Mouse (Mus musculus): ENCODE results near the gene G3bp1. TPM values are rescaled to one million over a fixed set of nuclear protein-coding genes. Genes with fewer than 3 reads are reported as not detected.
A peak's percentile ranks its signal among the peaks of the same experiment; 100 is the strongest.

Gene G3bp1
- polyA plus RNA-seq, 1 experiment: 79.1 TPM

GRCm38 (mm10) chr11:55473219-55473618, 3.7 kb downstream of the G3bp1 start:
- Histone ChIP-seq H3K4me1 (ENCODE audit: control insufficient read depth, insufficient read depth, low read length) (peaks cover 7% of the 10 kb centered on the region; the same call in 1 of the 2 replicates), H3K27ac (ENCODE audit: insufficient read depth, low read length) (no peak overlapping the region), H3K4me3 (ENCODE audit: insufficient read depth, low read length) (no peak overlapping the region)
- TF ChIP-seq POLR2A (IDR thresholded peaks at IDR 0.05; ENCODE audit: low read depth, low read length): no peak

- no peak for TF ChIP-seq CTCF (IDR thresholded peaks at IDR 0.05; ENCODE audit: borderline replicate concordance, insufficient read depth, low read length)
- no peak for TF ChIP-seq POLR2A (IDR thresholded peaks at IDR 0.05; ENCODE audit: low read depth, low read length)
- Histone ChIP-seq H3K4me3 (ENCODE audit: insufficient read depth, low read length) (no peak overlapping the region), H3K4me1 (ENCODE audit: control insufficient read depth, insufficient read depth, low read length) (no peaks in the 10 kb centered on the region)
These were observed 16.0 kb downstream of the G3bp1 start for GRCm38 (mm10) chr11:55485443-55485842.

GRCm38 (mm10) chr11:55496158-55496557, 26.7 kb downstream of the G3bp1 start:
- no peak overlapping the region for H3K27ac ChIP-seq (ENCODE audit: insufficient read depth, low read length)
- H3K4me3 ChIP-seq (ENCODE audit: insufficient read depth, low read length): no peak overlapping the region
- H3K4me1 ChIP-seq (ENCODE audit: control insufficient read depth, insufficient read depth, low read length): no peaks in the 10 kb centered on the region
- TF ChIP-seq CTCF (IDR thresholded peaks at IDR 0.05; ENCODE audit: borderline replicate concordance, insufficient read depth, low read length) (no peak), POLR2A (IDR thresholded peaks at IDR 0.05; ENCODE audit: low read depth, low read length) (no peak)

More at GRCm38 (mm10) chr11:55485443-55485842, 16.0 kb downstream of the G3bp1 start:
- no peak overlapping the region for H3K27ac ChIP-seq (ENCODE audit: insufficient read depth, low read length)

GRCm38 (mm10) chr11:55497885-55498284, 28.4 kb downstream of the G3bp1 start:
- Histone ChIP-seq H3K4me3 (ENCODE audit: insufficient read depth, low read length) (no peak overlapping the region), H3K4me1 (ENCODE audit: control insufficient read depth, insufficient read depth, low read length) (no peaks in the 10 kb centered on the region), H3K27ac (ENCODE audit: insufficient read depth, low read length) (no peak overlapping the region)
- TF ChIP-seq CTCF (IDR thresholded peaks at IDR 0.05; ENCODE audit: borderline replicate concordance, insufficient read depth, low read length) (peak; percentile 55; the same call in 1 of the 2 replicates), POLR2A (IDR thresholded peaks at IDR 0.05; ENCODE audit: low read depth, low read length) (no peak)

- peaks cover 10% of the 10 kb centered on the region for H3K4me1 ChIP-seq (ENCODE audit: control insufficient read depth, insufficient read depth, low read length)
- TF ChIP-seq CTCF (IDR thresholded peaks at IDR 0.05; ENCODE audit: borderline replicate concordance, insufficient read depth, low read length): no peak
- no peak for TF ChIP-seq POLR2A (IDR thresholded peaks at IDR 0.05; ENCODE audit: low read depth, low read length)
- no peak overlapping the region for H3K4me3 ChIP-seq (ENCODE audit: insufficient read depth, low read length)
- H3K27ac ChIP-seq (ENCODE audit: insufficient read depth, low read length): no peak overlapping the region
These were observed 32.6 kb downstream of the G3bp1 start for GRCm38 (mm10) chr11:55501955-55502531.

GRCm38 (mm10) chr11:55502886-55503285, 33.4 kb downstream of the G3bp1 start:
- H3K27ac ChIP-seq (ENCODE audit: insufficient read depth, low read length): no peak overlapping the region
- no peak overlapping the region for H3K4me3 ChIP-seq (ENCODE audit: insufficient read depth, low read length)
- H3K4me1 ChIP-seq (ENCODE audit: control insufficient read depth, insufficient read depth, low read length): peaks cover 10% of the 10 kb centered on the region
- TF ChIP-seq CTCF (IDR thresholded peaks at IDR 0.05; ENCODE audit: borderline replicate concordance, insufficient read depth, low read length) (no peak), POLR2A (IDR thresholded peaks at IDR 0.05; ENCODE audit: low read depth, low read length) (no peak)

GRCm38 (mm10) chr11:55505485-55505884, 36.0 kb downstream of the G3bp1 start:
- peaks cover 10% of the 10 kb centered on the region for H3K4me1 ChIP-seq (ENCODE audit: control insufficient read depth, insufficient read depth, low read length)
- no peak overlapping the region for H3K4me3 ChIP-seq (ENCODE audit: insufficient read depth, low read length)
- TF ChIP-seq CTCF (IDR thresholded peaks at IDR 0.05; ENCODE audit: borderline replicate concordance, insufficient read depth, low read length) (no peak), POLR2A (IDR thresholded peaks at IDR 0.05; ENCODE audit: low read depth, low read length) (no peak)
- no peak overlapping the region for H3K27ac ChIP-seq (ENCODE audit: insufficient read depth, low read length)

- Histone ChIP-seq H3K27ac (ENCODE audit: insufficient read depth, low read length) (no peak overlapping the region), H3K4me1 (ENCODE audit: control insufficient read depth, insufficient read depth, low read length) (no peaks in the 10 kb centered on the region; the same call in 1 of the 2 replicates), H3K4me3 (ENCODE audit: insufficient read depth, low read length) (no peak overlapping the region)
- TF ChIP-seq CTCF (IDR thresholded peaks at IDR 0.05; ENCODE audit: borderline replicate concordance, insufficient read depth, low read length) (0 out of 2 replicates have a peak, but pooled peaks have one; percentile 0), POLR2A (IDR thresholded peaks at IDR 0.05; ENCODE audit: low read depth, low read length) (no peak)
These were observed 41.9 kb downstream of the G3bp1 start for GRCm38 (mm10) chr11:55511374-55511773.

- no peak overlapping the region for H3K27ac ChIP-seq (ENCODE audit: insufficient read depth, low read length)
- TF ChIP-seq CTCF (IDR thresholded peaks at IDR 0.05; ENCODE audit: borderline replicate concordance, insufficient read depth, low read length): no peak
- TF ChIP-seq POLR2A (IDR thresholded peaks at IDR 0.05; ENCODE audit: low read depth, low read length): no peak
- H3K4me1 ChIP-seq (ENCODE audit: control insufficient read depth, insufficient read depth, low read length): no peaks in the 10 kb centered on the region
- no peak overlapping the region for H3K4me3 ChIP-seq (ENCODE audit: insufficient read depth, low read length)
These were observed 48.2 kb downstream of the G3bp1 start for GRCm38 (mm10) chr11:55517666-55518065.

GRCm38 (mm10) chr11:55518806-55519674, 49.6 kb downstream of the G3bp1 start:
- Histone ChIP-seq H3K27ac (ENCODE audit: insufficient read depth, low read length) (no peak overlapping the region), H3K4me1 (ENCODE audit: control insufficient read depth, insufficient read depth, low read length) (no peaks in the 10 kb centered on the region), H3K4me3 (ENCODE audit: insufficient read depth, low read length) (no peak overlapping the region)
- peak; percentile 94; the same call in 1 of the 2 replicates for TF ChIP-seq CTCF (IDR thresholded peaks at IDR 0.05; ENCODE audit: borderline replicate concordance, insufficient read depth, low read length)
- no peak for TF ChIP-seq POLR2A (IDR thresholded peaks at IDR 0.05; ENCODE audit: low read depth, low read length)
